Mouse (Mus musculus): ENCODE measurements around the gene Wsb1.

The Wsb1 gene

DNA sequence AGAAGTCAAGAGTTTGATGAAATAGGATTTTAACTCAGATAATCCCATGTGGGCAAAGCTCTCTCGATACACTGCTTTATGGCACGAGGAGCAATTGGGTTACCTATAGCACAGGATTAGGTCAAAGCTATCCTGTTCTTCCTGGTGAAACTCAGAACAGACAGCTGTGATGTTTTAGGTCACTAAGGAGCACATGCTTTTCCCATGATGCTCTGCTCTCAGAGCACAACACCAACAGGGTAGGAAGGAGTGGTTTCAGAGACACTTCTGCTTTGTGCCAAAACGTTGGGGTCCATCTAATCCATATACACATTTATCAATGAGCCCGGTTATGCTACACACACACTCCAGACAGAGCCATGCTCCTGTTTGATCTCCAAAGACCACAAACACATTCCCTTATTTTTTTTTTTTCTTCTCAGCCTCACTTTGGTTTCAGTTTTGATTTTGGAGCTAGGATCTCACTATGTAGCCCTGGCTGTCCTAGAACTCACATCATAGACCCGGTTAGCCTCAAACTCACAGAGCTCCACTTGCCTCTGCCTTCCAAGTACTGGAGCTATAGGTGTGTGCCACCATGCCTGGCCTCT lies 44.5 kb downstream of the Wsb1 start:
- no peak for DNase-seq

DNA sequence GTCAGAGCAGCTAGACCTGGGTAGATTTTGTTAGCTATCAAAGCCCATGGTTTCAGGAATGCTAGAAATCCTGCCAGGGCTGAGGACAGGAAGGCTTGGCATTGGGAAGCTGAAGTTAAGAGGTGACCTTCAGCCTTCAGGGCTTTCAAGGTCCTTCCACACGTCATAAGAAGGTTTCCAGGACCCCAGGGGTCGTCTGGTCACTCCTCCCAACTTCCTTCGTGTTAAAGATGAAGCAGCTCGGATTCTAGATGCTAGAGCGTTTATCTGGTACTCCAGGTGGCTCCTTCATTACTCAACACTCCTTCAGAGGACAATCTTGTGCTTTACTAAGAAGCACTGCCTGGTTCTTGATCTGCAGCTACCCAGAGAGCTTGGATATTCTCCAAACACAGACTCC lies 45.4 kb downstream of the Wsb1 start:
- DNase-seq: no peak

DNA sequence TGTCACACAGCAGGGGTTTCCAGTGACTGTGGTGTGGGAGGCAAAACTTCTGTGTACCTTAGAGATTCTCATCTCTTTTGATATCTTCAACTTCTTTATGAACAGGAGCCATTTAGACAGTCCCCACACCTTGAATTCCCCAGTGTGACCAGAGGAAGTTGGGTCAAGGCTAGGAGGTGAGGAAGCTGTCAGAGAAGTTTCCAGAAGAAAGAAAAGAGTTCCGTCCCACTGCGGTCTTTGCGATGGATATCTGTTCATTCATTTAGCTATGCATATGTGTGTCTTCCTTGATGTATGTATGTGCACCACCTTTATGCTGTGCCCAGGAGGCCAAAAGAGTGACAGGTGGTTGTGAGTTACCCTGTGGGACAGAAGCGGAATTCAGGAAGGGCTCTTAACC lies 46.0 kb downstream of the Wsb1 start:
- DNase-seq: no peak

DNA sequence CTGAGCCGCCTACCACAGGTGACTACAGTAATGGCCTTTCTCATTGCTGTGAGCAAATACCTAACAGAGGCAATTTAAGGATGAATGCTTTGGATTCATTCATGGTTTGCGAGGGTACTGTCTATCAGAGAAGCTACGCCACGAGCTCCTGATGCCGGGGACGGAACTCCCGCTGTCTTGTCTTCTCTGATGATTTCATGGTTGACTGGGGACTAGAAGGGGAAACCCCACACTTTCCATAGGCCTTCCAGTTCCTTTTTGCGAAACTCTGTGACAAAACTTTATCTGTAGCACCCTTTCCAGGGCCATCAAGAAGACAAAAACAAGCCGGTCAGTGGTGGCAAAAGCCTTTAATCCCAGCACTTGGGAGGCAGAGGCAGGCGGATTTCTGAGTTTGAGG lies 46.8 kb downstream of the Wsb1 start:
- no peak for DNase-seq

DNA sequence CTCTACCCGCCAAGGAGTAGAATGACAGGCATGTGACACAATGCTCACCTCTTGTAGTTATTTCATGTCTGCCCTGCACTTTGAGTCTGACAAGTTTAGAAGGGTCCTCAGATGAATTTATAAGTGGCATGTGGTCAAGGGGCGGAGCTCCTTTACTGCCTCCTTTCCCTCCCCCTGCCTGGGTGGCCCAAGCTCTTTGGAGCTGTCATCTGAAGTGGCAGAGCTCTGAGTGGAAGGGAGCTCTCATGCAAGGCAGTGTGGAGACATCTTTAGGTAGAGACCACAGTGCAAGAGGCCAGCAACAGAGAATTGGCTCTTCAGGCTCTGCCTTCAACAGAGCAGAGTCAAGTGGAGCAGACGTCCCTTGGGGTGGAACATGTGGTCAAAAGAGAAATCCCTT lies 50.0 kb downstream of the Wsb1 start:
- DNase-seq: no peak

DNA sequence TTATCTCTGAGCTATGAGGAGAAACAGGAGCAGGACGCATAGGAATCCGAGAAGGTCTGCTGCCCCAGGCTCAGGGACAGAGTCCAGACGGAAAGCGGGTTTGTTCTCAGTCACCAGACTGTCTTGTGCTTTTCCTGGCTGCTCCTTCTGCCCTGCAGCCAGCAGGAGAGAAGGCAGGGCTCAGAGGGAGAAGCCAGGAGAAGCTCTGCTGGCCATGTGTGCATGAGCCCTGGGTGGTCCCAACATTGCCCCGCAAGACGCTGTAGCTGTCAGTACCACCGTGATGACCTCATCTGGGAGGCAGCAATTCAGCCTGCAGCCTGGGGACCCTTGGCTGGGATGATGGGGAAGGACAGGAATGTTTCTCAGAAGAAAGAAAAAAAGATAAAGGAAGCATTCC lies 54.0 kb downstream of the Wsb1 start:
- no peak for DNase-seq

DNA sequence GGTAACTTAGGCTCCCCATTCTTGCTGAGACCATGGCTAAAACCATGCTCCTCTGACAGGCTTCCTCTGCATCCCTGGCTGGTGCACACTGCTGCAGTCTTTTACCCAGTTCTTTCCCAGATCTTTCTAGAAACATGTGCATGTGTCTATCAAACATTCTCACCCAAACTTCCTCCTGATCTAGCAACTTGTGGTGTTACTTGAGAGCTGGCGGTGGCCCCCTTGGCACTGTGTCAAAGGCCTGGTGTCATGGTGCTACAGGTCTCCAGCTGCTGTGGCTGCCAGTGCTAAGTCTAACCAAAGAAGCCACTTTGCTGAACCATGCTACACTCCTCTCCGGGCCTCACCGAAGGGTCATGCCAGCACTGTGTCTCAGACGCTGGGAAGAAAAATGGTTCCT lies 55.9 kb downstream of the Wsb1 start:
- DNase-seq: no peak

DNA sequence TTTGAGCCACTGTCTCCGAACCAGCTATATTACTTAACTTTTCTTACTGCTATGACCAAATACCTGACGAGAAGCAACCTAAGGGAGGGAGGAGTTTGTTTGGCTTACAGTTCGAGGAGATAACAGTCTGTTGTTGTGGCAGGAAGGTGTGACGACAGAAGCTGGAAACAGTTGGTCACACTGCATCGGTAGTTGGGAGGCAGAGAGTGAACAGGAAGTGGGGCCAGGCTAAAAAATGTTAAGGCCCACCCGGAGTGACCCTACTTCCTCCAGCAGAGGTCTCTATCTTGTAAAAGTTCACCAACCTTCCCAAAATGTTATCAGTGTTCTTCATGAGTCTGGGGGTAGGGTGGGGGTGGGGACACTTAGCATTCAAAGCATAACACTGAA lies 56.6 kb downstream of the Wsb1 start:
- no peak for DNase-seq

DNA sequence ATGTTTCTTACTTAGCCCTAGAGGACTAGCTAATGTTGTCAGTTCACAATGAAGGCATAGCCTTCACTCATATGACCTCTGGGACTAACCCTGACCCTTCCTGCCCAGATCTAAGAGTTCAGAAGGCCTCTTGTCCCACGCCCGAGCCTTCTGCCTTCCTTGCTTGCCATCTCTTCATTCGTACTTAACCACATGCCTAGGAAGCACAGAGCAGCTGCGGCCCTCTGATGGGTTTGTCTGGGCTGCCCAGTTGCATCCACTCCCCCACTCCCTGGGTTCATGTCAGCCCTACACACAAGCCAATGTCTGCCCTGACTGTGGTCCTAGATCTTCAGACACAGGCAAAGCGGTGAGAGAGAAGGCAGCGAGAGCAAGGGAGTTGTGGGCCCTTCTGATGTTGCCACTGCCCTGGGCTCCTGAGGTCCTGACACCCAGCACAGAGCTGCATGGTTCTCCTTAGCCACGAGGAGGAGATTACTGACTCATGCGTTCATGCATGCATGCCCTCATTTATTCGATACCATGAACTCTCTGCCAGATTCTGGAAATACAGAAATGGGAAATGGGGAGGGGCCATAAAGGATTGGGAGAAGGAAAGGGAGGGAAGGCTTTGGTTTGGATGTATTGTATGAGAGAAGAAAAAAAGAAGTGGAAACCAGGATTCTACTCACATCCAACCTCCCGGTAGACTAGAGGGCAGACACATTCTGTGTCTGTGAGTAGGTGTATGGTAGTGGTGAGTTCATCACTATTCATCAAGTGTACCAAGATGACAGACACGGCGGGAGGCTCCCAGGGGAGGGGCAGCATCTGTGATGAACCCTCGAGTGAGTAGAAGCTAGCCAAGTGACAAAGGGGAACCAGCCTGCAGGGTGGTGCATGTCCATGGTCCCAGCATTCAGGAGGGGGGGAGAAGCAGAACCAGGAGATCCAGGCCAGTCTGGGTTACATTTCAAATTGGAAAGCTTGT lies 57.3 kb downstream of the Wsb1 start:
- no peak for DNase-seq

DNA sequence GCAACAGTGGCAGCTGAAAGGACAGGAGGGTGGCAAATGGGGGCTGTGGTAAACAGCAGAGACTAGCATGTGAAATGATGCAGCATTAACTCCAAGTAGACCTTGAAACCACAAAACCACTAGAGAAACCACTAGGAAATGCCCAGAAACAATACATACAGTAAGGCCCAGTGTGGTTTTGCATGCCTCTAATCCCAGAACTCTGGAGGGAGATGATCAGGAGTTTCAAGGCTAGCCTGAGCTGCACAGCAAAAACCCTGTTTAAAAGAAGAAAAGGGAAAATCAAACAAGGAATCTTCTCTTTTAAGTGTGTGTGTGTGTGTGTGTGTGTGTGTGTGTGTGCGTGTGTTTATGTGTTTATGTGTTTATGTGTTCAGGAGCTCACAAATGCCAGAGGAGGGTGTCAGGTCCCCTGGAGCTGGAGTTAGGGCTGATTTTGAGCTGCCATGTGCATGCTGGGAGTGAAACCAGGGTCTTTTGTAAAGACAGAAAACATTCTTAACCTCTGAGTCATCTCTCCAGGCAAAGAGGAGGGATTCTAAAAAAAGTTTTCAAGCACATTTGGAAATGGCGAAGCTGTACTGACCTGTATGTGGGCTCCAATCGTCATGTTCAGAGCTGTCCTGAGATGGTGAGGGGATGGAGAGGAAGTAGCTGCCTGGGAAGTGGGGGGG lies 58.1 kb downstream of the Wsb1 start:
- no peak for DNase-seq

DNA sequence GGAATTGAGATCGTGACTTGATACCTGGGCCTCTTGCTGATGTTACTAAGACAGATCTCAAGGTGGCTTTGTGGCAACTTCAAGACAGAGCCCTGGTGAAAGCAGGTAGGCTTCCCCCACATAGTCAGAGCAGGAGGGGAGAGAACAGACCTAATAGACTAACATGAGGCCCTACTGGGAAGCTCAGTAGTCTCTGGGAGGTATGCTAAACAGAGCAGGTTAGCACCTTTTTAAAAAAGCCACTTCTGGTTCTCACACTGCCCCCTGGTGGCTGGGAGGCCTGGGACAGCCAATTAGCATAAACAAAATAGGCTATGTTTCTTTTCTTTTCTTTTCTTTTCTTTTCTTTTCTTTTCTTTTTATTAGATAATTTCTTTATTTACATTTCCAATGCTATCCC lies 62.3 kb downstream of the Wsb1 start:
- DNase-seq: peak; percentile 82

DNA sequence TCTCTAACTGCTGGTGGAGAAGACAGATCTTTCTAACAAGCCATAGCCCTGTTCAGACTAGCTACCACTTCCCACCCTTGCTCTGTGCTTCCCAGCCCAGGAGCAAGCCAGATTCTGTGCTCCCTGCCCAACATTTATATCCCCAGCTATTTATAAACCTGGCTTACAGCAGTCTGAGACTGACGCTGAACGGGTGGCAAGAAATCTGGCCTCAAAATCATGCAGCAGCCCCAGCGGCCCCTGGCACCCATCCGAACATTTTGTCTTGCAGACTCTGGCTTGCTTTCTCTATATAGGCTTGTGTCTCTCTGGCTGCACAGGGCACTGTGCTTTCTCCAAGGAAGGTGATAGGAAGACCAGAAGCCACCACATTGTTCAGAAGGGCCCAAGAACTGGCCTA lies 63.3 kb downstream of the Wsb1 start:
- no peak for DNase-seq

DNA sequence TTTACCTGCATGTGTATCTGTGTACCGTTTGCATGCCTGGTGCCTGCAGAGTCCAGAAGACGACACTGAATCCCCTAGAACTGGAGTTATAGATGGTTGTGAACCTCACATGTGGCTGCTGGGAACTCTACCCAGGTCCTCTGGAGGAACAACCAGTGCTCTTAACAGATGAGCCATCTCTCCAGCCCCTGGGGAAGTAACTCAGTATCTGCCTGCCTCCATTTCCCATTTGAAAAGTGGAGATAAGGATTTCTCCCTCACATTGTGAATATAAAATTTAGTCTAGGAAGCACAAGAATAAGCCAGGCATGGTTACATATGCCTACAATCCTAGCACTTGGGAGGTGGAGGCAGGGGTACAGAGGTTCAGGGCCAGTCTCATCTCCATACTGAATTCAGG lies 64.2 kb downstream of the Wsb1 start:
- DNase-seq: no peak

Data from thymus, postnatal 4 days (tissue).